Mouse (Mus musculus) E14TG2a.4 (cell line): ENCODE measurements around the gene Vdac1.

ENCODE experiments used
- CTCF ChIP-seq: conservative IDR thresholded peaks from 2 replicates; pipeline ENCODE4 v1.5.1; 2014; ENCODE audit warnings: low read length
- NANOG ChIP-seq: IDR thresholded peaks from 2 replicates; pipeline ENCODE4 v1.6.1; 2014; ENCODE audit warnings: borderline replicate concordance, low read length, mixed read lengths

- TF ChIP-seq NANOG = no peak
- TF ChIP-seq CTCF = no peak
These were observed 14.0 kb upstream of the Vdac1 start for GRCm38 (mm10) chr11:52346635-52347005.
